Mouse (Mus musculus): ENCODE results near the gene Sema7a.

DNA sequence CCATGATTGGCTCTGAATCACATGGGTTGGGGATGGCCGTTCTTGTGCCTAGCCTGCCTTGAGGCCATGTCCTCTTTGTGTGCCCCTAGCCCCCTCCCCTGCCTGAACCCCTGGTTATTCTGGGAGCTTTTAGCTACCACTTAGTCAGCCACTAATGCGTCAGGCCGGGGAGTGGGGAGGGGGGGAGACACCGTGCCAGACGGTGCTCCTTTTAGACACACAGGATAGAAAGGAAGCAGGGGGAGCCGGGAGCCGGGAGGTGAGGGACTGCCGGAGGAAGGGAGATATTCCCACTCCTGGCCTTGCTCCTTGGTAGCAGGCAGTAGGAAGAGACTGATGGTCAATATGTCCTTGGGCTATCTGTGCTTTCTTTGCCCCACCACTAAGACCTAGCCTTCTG lies 10.0 kb downstream of the Sema7a start:
- TF ChIP-seq POLR2A (IDR thresholded peaks at IDR 0.05; ENCODE audit: extremely low read depth, insufficient read depth, low read length) (no peak), CTCF (IDR thresholded peaks at IDR 0.05; ENCODE audit: extremely low read depth, insufficient read depth, low read length) (no peak)
